Mouse (Mus musculus): ENCODE data around the gene Ucp2.

DNA sequence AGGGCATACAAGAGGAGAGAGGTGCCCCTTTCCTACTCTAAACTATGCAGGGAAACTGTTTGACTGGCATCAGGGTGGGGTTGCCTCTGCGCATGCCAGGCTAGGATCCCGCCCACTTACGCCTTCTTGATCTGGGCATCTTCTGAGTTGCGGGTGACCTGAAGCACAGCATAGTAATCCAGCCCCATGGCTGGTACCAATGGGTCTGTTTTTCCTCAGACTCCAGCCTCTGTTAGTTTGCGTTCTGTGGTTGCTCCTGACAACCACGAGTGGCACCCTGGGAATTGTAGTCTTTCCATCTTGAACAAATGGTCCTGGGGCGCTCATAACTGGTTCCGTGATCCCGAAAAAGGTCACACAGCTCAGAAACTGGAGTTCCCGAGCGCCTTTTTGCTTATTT, 21.4 kb downstream of the Ucp2 start, which contains the start of gene Dnajb13:
- TF ChIP-seq EP300 (IDR thresholded peaks at IDR 0.05): no peak
- no peak for TF ChIP-seq CTCF (IDR thresholded peaks at IDR 0.05)

All from lung, postnatal 0 days (tissue).